Mouse (Mus musculus) thymus, adult 2 months (tissue): Measurements from ENCODE around the gene Ptgr2. TPM values are rescaled to one million over a fixed set of nuclear protein-coding genes. Genes with fewer than 3 reads are reported as not detected.
A peak's percentile ranks its signal among the peaks of the same experiment; 100 is the strongest.

ENCODE experiments used
- DNase-seq: peaks from one replicate; pipeline ENCODE4 v3.0.0; 2021
- H3K27ac ChIP-seq: fragments of 200-500 bp; 2 replicates; pipeline ENCODE4 v1.5.1; 2012; ENCODE audit warnings: low read length, control low read depth; ENCODE audit not compliant: control insufficient read depth, insufficient read depth
- H3K27me3 ChIP-seq: fragments of 200-500 bp; 2 replicates; pipeline ENCODE4 v1.6.1; 2012; ENCODE audit warnings: mild to moderate bottlenecking, low read length, moderate library complexity, mixed read lengths; ENCODE audit not compliant: control insufficient read depth, insufficient read depth
- H3K36me3 ChIP-seq: fragments of 200-500 bp; 2 replicates; pipeline ENCODE4 v1.6.1; 2012; ENCODE audit warnings: mild to moderate bottlenecking, low read length, moderate library complexity; ENCODE audit not compliant: control insufficient read depth, insufficient read depth
- H3K4me1 ChIP-seq: fragments of 200-500 bp; replicated peaks from 2 replicates; pipeline ENCODE4 v1.6.1; 2012; ENCODE audit warnings: low read length; ENCODE audit not compliant: control insufficient read depth, insufficient read depth
- H3K4me3 ChIP-seq: fragments of 200-500 bp; 2 replicates; pipeline ENCODE4 v1.5.1; 2012; ENCODE audit warnings: mild to moderate bottlenecking, low read length, control low read depth, moderate library complexity; ENCODE audit not compliant: control insufficient read depth, insufficient read depth
- CTCF ChIP-seq: fragments of 200-500 bp; IDR thresholded peaks from 2 replicates; pipeline ENCODE4 v1.5.1; 2012; ENCODE audit warnings: mild to moderate bottlenecking, control low read depth, low read length, moderate library complexity, borderline replicate concordance; ENCODE audit not compliant: control insufficient read depth, poor library complexity, insufficient read depth; ENCODE audit errors: extremely low read depth
- POLR2A ChIP-seq: fragments of 200-500 bp; IDR thresholded peaks from 2 replicates; pipeline ENCODE4 v1.6.1; 2012; ENCODE audit warnings: mild to moderate bottlenecking, low read length, control low read depth, moderate library complexity; ENCODE audit not compliant: control insufficient read depth, poor library complexity, insufficient read depth; ENCODE audit errors: extremely low read depth
- WGBS: fragments of 180-500 bp; shearing (Covaris S2); methylation state at CpG from one replicate; pipeline ENCODE4 v1.1.7; 2018; 5-methylcytosine and 5-hydroxymethylcytosine counted together
- polyA plus RNA-seq: library from polyadenylated mRNA; depleted of rRNA; stranded (reverse); fragments of >200 nt; gene quantifications from 2 replicates; pipeline ENCODE4 v1.2.3, GENCODE M21; 2012

The Ptgr2 gene
- polyA plus RNA-seq, 1 experiment, result 8.1 TPM

DNA sequence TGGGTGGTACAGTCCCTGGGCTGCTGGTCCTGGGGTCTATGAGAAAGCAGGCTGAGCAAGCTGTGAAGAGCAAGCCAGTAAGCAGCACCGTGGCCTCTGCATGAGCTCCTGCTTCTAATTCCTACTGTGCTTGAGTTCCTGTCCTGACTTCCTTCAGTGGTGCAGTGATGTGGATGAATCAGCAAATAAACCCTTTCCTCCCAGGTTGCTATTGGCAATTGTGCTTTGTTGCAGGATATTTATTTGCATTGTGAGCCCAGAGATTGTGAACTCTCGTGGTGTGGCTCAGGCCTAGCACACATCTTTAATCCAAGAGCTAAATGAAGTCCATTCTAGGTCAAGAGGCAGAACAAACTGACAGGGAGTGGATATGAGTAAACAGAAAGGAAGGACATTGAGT is 8.7 kb upstream of the Ptgr2 start:
- TF ChIP-seq POLR2A (no peak), CTCF (no peak)
- WGBS, result 60% methylated on average over 2 of the region's 2 CpGs
- H3K27ac ChIP-seq, result no peak overlapping the region
- no peak overlapping the region for H3K4me3 ChIP-seq
- no peak for DNase-seq
- H3K4me1 ChIP-seq, result no peaks in the 10 kb centered on the region
- no peaks in the 10 kb centered on the region for H3K36me3 ChIP-seq
- no peaks in the 10 kb centered on the region for H3K27me3 ChIP-seq

DNA sequence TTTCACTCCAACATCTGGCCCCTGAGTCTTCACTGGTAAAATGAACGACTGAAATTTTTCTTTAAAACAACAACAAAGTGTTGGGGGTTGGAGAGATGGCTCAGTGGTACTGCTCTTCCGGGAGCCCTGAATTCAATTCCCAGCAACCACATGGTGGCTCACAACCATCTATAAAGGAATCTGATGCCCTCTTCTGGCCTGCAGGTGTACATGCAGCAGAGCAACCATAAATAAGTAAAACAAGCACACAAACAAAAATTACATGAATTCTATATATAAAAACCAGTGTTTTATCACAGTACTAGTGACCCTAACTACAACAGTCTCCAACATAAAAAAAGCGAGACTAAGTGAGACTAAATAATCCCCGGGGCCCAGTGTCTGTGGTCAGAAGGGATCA is 8.2 kb upstream of the Ptgr2 start:
- WGBS, result 91% methylated on average over 4 of the region's 4 CpGs

DNA sequence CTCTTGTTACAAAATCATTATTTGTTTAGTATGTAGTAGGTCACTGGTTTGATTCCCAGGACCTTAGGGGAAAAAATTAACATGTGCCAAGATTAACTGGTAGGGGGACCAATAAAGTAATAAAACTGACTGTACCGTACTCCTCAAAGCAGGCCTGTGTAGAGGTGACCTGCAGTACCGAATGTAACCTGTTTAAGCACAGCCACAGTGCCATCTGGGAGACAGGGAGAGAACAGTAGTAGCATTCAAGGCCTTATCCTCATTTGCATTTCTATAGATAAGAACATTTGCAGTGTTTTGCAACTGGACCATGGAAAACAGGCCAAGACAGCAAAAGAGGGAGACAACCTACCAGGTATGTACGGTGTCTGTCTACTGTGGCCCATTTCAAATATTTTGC is 7.2 kb upstream of the Ptgr2 start:
- 97% methylated on average over 3 of the region's 3 CpGs for WGBS

More for the DNA sequence above, 8.2 kb upstream of the Ptgr2 start:
- TF ChIP-seq CTCF, result no peak
- TF ChIP-seq POLR2A, result no peak
- H3K36me3 ChIP-seq, result no peaks in the 10 kb centered on the region
- no peak overlapping the region for H3K27ac ChIP-seq
- H3K4me1 ChIP-seq, result no peaks in the 10 kb centered on the region
- DNase-seq, result no peak
- H3K27me3 ChIP-seq, result no peaks in the 10 kb centered on the region
- H3K4me3 ChIP-seq, result no peak overlapping the region

DNA sequence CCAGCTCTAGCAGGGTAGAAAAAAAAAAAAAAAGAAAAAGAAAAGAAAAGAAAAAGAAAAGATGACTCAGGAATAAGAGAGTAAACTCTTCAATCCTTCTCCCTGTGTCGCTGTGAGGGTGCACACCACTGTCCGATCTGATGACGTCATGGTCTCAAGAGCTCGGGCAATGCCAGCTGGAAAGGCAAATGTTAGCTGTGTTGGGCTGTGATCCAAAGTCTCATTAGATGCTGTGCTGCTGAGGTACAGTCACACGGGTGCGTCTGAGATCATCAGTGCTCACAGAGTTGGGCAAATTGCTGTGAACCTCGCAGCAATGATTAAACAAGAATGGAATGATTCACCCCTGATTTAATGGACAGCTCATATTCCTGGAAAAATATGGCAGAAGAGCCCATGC is 6.1 kb upstream of the Ptgr2 start:
- Histone ChIP-seq H3K27me3 (no peaks in the 10 kb centered on the region), H3K4me3 (no peak overlapping the region), H3K27ac (no peak overlapping the region), H3K36me3 (no peaks in the 10 kb centered on the region), H3K4me1 (no peaks in the 10 kb centered on the region)
- no peak for DNase-seq
- TF ChIP-seq POLR2A (no peak), CTCF (no peak)
- WGBS, result 95% methylated on average over 7 of the region's 7 CpGs

More for the DNA sequence above, 7.2 kb upstream of the Ptgr2 start:
- no peaks in the 10 kb centered on the region for H3K36me3 ChIP-seq
- H3K4me3 ChIP-seq, result no peak overlapping the region
- no peak overlapping the region for H3K27ac ChIP-seq
- H3K4me1 ChIP-seq, result no peaks in the 10 kb centered on the region
- DNase-seq, result no peak
- TF ChIP-seq POLR2A (no peak), CTCF (no peak)
- H3K27me3 ChIP-seq, result no peaks in the 10 kb centered on the region

DNA sequence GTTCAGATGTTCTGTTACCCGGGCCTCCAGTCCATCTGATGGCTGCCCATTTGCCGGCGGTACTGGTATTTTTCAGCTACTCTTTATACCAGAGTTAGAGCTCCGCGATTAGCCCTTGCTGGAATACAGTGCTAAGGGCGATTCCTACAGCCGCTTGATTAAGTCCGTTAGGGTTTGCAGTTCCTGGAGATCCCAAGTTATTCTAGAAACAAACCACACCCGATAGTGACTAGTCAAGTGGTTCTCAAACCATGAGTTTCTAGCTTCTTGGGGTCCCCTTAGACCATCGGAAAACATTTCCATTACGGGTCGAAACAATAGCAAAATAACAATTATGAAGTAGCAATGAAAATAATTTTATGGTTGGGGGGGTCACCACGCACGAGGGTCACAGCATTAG is 641 bp upstream of the Ptgr2 start:
- Histone ChIP-seq H3K36me3 (no peaks in the 10 kb centered on the region), H3K4me1 (peaks cover 5% of the 10 kb centered on the region; the same call in 1 of the 2 replicates), H3K27me3 (no peaks in the 10 kb centered on the region), H3K4me3 (no peak overlapping the region), H3K27ac (peak overlapping the region; percentile 55; the same call in 1 of the 2 replicates)
- no peak for DNase-seq
- TF ChIP-seq POLR2A (no peak), CTCF (no peak)
- WGBS, result 88% methylated on average over 14 of the region's 14 CpGs

DNA sequence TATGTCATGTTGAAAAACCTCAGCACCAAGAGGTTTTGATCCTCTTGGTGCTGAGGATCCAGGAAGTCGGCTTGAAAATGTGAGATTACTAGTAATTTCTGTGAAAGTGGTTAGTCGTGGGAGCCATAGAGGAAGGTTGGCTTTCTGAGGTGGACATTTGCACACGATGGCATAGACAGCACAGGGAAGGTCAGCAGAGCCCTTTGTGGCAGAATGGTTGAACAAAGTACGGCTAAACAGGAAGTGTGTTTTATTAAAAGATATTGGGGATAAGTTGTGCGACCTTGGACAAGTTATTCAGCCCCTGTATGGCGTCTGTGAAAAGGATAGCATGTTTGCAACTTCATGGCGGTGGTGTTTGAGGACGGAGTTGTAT is 549 bp downstream of the Ptgr2 start:
- 18% methylated on average over 8 of the region's 8 CpGs for WGBS
- Histone ChIP-seq H3K27me3 (no peaks in the 10 kb centered on the region), H3K27ac (peak overlapping the region; percentile 9; the same call in 1 of the 2 replicates), H3K4me3 (peak overlapping the region; percentile 81), H3K4me1 (peaks cover 5% of the 10 kb centered on the region; the same call in 1 of the 2 replicates), H3K36me3 (no peaks in the 10 kb centered on the region)
- TF ChIP-seq POLR2A (no peak), CTCF (no peak)
- no peak for DNase-seq

DNA sequence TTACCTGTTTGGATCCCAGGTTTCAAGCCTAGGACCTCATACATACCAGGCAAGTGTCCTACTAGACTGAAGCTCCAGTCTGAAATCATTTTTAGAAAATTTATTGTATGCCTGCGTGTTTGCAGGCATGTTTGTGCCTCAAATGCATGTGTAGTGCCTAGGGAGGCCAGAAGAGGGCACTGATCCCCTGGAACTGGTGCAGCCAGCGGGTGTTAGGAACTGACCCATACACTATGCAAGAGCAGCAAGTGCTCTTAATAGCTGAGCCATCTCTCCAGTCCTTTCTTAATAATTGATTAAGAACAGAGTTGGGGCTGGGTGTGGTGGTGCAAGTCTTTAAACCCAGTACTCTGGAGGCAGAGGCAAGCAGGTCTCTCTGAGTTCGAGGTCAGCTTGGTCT is 3.4 kb downstream of the Ptgr2 start:
- Histone ChIP-seq H3K4me1 (peaks cover 5% of the 10 kb centered on the region; the same call in 1 of the 2 replicates), H3K4me3 (no peak overlapping the region), H3K36me3 (peaks cover 1% of the 10 kb centered on the region), H3K27me3 (no peaks in the 10 kb centered on the region), H3K27ac (no peak overlapping the region)
- no peak for TF ChIP-seq POLR2A
- TF ChIP-seq CTCF, result no peak
- 86% methylated on average over 3 of the region's 3 CpGs for WGBS
- DNase-seq, result peak; percentile 62
